Mouse (Mus musculus): Measurements from ENCODE around the gene 1810010D01Rik. TPM values are rescaled to one million over a fixed set of nuclear protein-coding genes. Genes with fewer than 3 reads are reported as not detected.

1810010D01Rik gene
- polyA plus RNA-seq, 1 experiment from 2014 or later: 0.58 TPM

GRCm38 (mm10) chr7:145215476-145215875 lies 7.6 kb upstream of the 1810010D01Rik start:
- 65% methylated on average over 4 of the region's 4 CpGs for WGBS
- Histone ChIP-seq H3K9ac (no peak overlapping the region), H3K4me3 (ENCODE audit: low read depth, low read length) (no peak overlapping the region), H3K4me2 (no peak overlapping the region), H3K9me3 (ENCODE audit: low read depth, low read length) (no peaks in the 10 kb centered on the region), H3K4me1 (ENCODE audit: insufficient read depth) (peaks cover 6% of the 10 kb centered on the region), H3K36me3 (ENCODE audit: insufficient read depth) (no peaks in the 10 kb centered on the region), H3K27ac (ENCODE audit: low read depth) (no peak overlapping the region), H3K27me3 (ENCODE audit: insufficient read depth, low read length) (no peaks in the 10 kb centered on the region)
- TF ChIP-seq CTCF (IDR thresholded peaks at IDR 0.05; ENCODE audit: low read depth): no peak
- DNase-seq (no peak), ATAC-seq (ENCODE audit: insufficient read depth) (no peak)

DNA sequence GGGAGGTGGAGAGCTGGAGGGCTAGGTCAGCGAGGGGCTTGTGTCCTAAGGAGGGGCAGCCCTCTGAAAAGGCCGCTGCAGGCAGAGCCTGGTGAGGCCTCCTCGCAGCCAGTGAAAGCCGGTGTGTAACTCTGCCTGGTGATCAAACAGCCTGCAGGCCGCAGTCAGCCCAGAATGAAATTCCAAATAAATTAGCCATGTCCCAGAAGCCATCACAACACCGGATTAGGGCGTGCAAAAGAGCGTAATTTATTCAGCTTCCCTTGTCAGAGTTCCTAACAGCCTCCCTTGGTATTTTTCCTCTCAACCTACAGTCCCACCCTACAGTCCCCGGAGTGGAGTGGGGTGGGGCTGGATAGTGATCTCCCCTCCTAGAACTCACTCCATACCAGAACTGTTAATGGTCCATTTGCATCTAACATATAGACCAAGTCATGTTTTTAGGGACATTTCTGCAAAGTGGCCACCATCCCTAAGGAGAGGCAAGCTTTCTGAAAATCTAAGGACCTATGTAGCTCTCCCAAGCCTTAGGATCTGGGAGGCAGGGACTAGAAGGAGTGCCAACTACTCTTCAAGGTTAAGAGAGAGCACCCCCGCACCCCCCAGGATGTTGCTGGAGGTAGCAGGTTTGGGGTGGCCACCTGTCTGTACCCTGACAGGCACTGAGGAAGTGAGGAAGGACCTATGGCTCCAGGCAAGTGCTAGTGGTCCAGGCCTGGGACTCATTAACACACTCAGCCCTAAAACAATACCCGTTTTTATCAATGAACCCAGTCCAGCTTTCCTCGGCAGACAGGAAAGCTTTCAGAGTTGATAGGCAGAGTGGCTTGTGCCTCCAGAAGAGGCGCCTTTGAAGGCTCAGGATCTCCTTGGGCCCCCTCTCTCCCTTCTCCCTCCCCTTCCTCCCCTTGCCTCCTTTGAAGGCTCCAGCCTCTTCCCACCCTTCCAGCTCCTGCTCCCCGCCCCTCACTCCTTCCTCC lies 4.1 kb upstream of the 1810010D01Rik start:
- 0 out of 2 replicates have a peak, but pooled peaks have one; percentile 14 for ATAC-seq (ENCODE audit: insufficient read depth)
- no peaks in the 10 kb centered on the region for H3K36me3 ChIP-seq (ENCODE audit: insufficient read depth)
- peak; percentile 26 for DNase-seq
- no peak for TF ChIP-seq CTCF (IDR thresholded peaks at IDR 0.05; ENCODE audit: low read depth)
- H3K9me3 ChIP-seq (ENCODE audit: low read depth, low read length): no peaks in the 10 kb centered on the region
- no peak overlapping the region for H3K4me3 ChIP-seq (ENCODE audit: low read depth, low read length)
- no peak overlapping the region for H3K4me2 ChIP-seq
- H3K9ac ChIP-seq: peak overlapping the region; percentile 23; the same call in 1 of the 2 replicates
- H3K27ac ChIP-seq (ENCODE audit: low read depth): peak overlapping the region; percentile 81
- H3K4me1 ChIP-seq (ENCODE audit: insufficient read depth): peaks cover 9% of the 10 kb centered on the region
- no peaks in the 10 kb centered on the region for H3K27me3 ChIP-seq (ENCODE audit: insufficient read depth, low read length)
- WGBS: 24% methylated on average over 14 of the region's 14 CpGs

DNA sequence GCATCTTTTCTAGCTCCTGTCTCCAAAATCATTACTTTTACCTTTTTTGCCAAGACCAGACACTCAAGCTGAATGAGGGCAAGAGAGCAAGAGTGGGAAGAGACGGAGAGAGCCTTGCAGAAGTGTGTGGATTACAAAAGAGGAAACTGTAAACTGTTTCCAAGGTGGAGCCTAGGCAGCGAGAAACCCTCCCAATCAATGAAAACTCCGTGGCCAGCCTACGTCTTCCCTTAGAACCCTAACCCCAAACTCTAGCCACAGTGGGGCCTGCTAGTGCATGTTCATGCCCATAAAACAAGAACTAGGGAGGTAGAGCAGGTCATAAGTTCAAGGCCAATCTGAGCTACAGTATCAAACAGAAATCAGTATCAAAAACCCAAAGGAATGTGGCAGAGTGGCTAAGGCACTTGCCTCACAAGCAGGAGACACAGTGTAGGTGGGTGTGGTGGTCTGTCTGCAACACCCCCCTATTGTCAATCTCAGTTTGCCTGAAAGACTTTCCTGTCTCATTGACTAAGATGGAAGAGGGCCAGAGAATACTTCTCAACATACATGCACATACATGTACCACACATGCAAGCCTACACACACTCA lies 2.7 kb upstream of the 1810010D01Rik start:
- H3K36me3 ChIP-seq (ENCODE audit: insufficient read depth): no peaks in the 10 kb centered on the region
- no peaks in the 10 kb centered on the region for H3K9me3 ChIP-seq (ENCODE audit: low read depth, low read length)
- DNase-seq: no peak
- TF ChIP-seq CTCF (IDR thresholded peaks at IDR 0.05; ENCODE audit: low read depth): no peak
- 65% methylated on average over 4 of the region's 4 CpGs for WGBS
- no peak overlapping the region for H3K4me2 ChIP-seq
- H3K4me3 ChIP-seq (ENCODE audit: low read depth, low read length): no peak overlapping the region
- no peak overlapping the region for H3K27ac ChIP-seq (ENCODE audit: low read depth)
- no peak for ATAC-seq (ENCODE audit: insufficient read depth)
- H3K9ac ChIP-seq: no peak overlapping the region
- peaks cover 19% of the 10 kb centered on the region for H3K4me1 ChIP-seq (ENCODE audit: insufficient read depth)
- H3K27me3 ChIP-seq (ENCODE audit: insufficient read depth, low read length): no peaks in the 10 kb centered on the region

DNA sequence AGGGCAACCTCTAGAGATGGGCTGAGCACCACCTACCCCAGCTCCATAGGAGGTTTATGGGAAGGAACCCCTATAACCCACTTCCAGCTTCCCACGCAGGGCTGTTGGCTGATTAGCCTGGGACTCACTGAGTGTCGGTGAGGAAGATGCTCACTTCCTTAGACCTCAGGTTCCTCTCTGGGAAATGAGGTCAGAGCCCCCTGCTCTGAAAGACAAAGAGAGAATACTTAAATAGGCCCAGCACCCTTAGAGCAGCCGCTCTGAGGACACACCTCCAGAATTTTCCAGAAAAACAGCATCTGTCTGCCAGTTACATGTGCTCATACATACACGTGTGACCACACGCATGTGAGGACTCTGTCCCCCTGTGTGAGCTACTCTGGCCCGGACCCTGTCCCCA lies 1.1 kb downstream of the 1810010D01Rik start:
- ATAC-seq (ENCODE audit: insufficient read depth): 0 out of 2 replicates have a peak, but pooled peaks have one; percentile 1
- Histone ChIP-seq H3K9me3 (ENCODE audit: low read depth, low read length) (no peaks in the 10 kb centered on the region), H3K4me3 (ENCODE audit: low read depth, low read length) (no peak overlapping the region), H3K36me3 (ENCODE audit: insufficient read depth) (no peaks in the 10 kb centered on the region), H3K27me3 (ENCODE audit: insufficient read depth, low read length) (no peaks in the 10 kb centered on the region), H3K4me2 (peak overlapping the region; percentile 44), H3K27ac (ENCODE audit: low read depth) (peak overlapping the region; percentile 96), H3K4me1 (ENCODE audit: insufficient read depth) (peaks cover 20% of the 10 kb centered on the region), H3K9ac (peak overlapping the region; percentile 55)
- no peak for DNase-seq
- 56% methylated on average over 6 of the region's 6 CpGs for WGBS
- TF ChIP-seq CTCF (IDR thresholded peaks at IDR 0.05; ENCODE audit: low read depth): no peak

GRCm38 (mm10) chr7:145206056-145206610 lies 1.8 kb downstream of the 1810010D01Rik start:
- WGBS: 1% methylated on average over 33 of the region's 34 CpGs
- Histone ChIP-seq H3K27ac (ENCODE audit: low read depth) (peak overlapping the region; percentile 96), H3K9me3 (ENCODE audit: low read depth, low read length) (no peaks in the 10 kb centered on the region), H3K4me1 (ENCODE audit: insufficient read depth) (peaks cover 16% of the 10 kb centered on the region), H3K4me3 (ENCODE audit: low read depth, low read length) (no peak overlapping the region), H3K9ac (peak overlapping the region; percentile 55), H3K4me2 (peak overlapping the region; percentile 44), H3K36me3 (ENCODE audit: insufficient read depth) (no peaks in the 10 kb centered on the region), H3K27me3 (ENCODE audit: insufficient read depth, low read length) (no peaks in the 10 kb centered on the region)
- TF ChIP-seq CTCF (IDR thresholded peaks at IDR 0.05; ENCODE audit: low read depth): 0 out of 2 replicates have a peak, but pooled peaks have one; percentile 16
- DNase-seq: peak; percentile 89
- ATAC-seq (ENCODE audit: insufficient read depth): peak; percentile 90

- Histone ChIP-seq H3K4me1 (ENCODE audit: insufficient read depth) (peaks cover 16% of the 10 kb centered on the region), H3K4me3 (ENCODE audit: low read depth, low read length) (no peak overlapping the region), H3K36me3 (ENCODE audit: insufficient read depth) (no peaks in the 10 kb centered on the region), H3K9ac (peak overlapping the region; percentile 55; the same call in 1 of the 2 replicates), H3K27me3 (ENCODE audit: insufficient read depth, low read length) (no peaks in the 10 kb centered on the region), H3K9me3 (ENCODE audit: low read depth, low read length) (no peaks in the 10 kb centered on the region), H3K4me2 (no peak overlapping the region), H3K27ac (ENCODE audit: low read depth) (peak overlapping the region; percentile 96)
- DNase-seq (no peak), ATAC-seq (ENCODE audit: insufficient read depth) (peak; percentile 4; the same call in 1 of the 2 replicates)
- no peak for TF ChIP-seq CTCF (IDR thresholded peaks at IDR 0.05; ENCODE audit: low read depth)
- WGBS: 77% methylated on average over 4 of the region's 4 CpGs
Observed at GRCm38 (mm10) chr7:145205363-145205902, 2.5 kb downstream of the 1810010D01Rik start.
